Mouse (Mus musculus) heart, adult 18-20 months (tissue): ENCODE measurements around the gene Ptx4. TPM values are rescaled to one million over a fixed set of nuclear protein-coding genes. Genes with fewer than 3 reads are reported as not detected.

ENCODE experiments used
- DNase-seq, 2 experiments: peaks; one replicate each; pipeline ENCODE4 v3.0.0; 2021 to 2022; ENCODE audit warnings: mixed read lengths in 1 of 2
- long read RNA-seq, 2 experiments: library from polyadenylated mRNA; stranded (forward); transcript quantifications; one replicate each; pipeline ENCODE4 v2.0.0; 2021
- total RNA-seq, 2 experiments: library from RNA; stranded (reverse); gene quantifications; 2 replicates each; pipeline ENCODE4 v1.2.3; 2021

Ptx4 gene
- 1 to 10 TPM; 2.5 to 3.0 TPM for total RNA-seq
- long read RNA-seq, experiment 1, partial matches to known transcripts = 0 of 4 reads
- long read RNA-seq, experiment 1, other reads (novel, unspliced or antisense) = 0 of 4 reads
- long read RNA-seq, experiment 2, partial matches to known transcripts = 1 of 2 reads
- long read RNA-seq, experiment 2, other reads (novel, unspliced or antisense) = 0 of 2 reads

GRCm38 (mm10) chr17:25120406-25120805, at the start of gene Ptx4:
Gene Ptx4, plus strand, starts transcription at chr17:25120760.
- peak in 1 of 2 experiments; percentile 31 for DNase-seq

DNA sequence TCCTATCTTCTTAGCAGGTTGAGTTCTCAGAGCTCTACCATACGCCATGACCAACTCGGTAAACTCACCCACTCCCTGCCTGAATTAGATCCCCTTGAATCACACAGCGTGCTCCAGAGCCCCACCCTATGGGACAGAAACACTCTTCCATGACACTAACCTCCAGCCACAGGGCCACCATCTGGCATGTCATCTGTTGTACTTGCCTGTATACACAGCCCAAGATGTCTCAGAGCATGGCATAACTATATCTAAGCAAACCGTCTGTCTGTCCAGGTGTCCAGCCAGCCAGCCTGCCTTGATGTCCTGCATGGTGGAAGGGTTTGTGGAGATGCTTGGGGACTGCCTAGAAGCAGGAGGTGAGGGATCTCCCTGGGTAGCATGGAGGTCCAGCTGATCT, 43.7 kb upstream of the Ptx4 start:
- DNase-seq = no peak

DNA sequence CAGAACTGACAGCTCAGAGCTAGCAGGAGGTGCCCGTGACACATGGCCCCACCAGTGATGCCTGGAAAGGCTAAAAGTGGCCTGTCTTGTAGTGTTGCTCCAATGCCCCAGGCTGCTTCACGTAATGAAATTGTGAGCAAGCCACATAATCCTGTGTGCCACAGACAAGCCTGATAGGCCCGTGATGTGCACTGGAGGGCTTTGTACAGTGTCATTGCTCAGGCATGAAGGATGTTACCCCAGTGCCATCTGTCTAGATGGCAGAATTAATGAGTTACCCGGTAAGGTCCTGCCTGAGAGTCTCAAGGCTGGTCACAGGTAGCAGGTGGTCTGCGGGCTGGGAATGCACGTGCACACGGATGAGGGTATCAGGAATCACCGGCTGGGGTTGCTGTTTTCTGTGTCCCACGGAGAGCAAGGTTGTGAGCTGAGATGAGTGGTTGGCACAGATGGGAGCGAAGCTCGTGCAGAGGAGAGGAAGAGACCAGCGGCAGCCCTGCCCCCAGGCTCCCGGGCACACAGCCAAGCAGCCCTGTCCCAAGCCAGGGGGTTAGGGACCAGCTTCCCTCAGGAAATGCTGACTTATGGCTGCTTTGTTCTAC, 42.7 kb upstream of the Ptx4 start:
- peak; percentile 83 to 87 for DNase-seq

- no peak for DNase-seq
These were observed 40.4 kb upstream of the Ptx4 start for GRCm38 (mm10) chr17:25080210-25080609.

DNA sequence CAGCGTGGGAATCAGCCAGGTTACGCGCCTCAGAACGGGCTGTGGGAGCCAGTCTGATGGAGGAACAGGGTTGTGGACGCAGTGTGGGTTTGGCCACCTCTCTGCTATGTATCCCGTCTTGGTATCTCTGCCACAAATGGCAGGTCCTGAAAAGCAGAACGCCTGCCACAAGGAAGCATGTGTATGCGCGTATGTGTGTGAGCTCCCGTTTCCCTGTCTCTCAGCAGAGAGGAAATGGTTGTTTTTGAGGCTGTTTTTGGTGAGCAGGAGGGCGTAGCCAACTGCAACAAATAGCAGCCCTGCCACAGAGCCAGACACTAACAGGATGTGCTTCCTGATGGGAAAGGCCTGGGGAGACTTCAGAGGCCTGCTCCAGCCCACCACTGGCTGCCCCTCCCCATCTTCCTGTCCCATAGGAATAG, 39.6 kb upstream of the Ptx4 start:
- DNase-seq = peak; percentile 87 to 93

GRCm38 (mm10) chr17:25082081-25082847, 38.3 kb upstream of the Ptx4 start:
- DNase-seq = peak; percentile 55 to 73

- DNase-seq = no peak
These were observed 37.7 kb upstream of the Ptx4 start for GRCm38 (mm10) chr17:25082887-25083286.

GRCm38 (mm10) chr17:25083444-25083931, 37.1 kb upstream of the Ptx4 start, which contains the start of gene Tmem204:
Gene Tmem204, minus strand, starts transcription at chr17:25083591.
- peak; percentile 83 to 93 for DNase-seq

DNA sequence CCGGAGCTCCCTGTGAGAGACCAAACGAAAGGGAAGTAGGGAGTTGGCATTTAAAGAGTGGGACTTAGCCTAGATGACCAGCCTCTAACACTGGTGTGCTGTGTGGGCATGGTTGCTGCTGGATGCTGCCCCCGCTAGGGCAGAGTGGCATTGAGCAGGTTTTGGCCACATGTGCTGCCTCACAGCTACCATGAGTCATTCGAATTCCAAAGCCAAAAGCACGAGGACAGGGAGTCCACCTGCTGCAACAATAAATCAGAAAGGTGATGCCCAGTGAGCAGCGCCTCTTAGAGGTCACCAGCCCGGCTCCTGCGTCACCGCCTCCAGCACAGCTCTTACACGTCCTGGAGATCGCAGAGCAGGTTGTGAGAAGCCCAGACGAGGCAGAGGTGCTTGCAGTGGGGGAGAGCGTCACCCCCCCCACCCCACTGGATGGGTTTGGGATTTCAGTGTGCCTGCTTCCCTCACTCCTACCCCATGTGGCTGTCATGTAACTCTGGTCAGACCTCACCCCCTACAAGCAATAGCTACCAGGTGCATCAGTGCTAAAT, 35.6 kb upstream of the Ptx4 start:
- DNase-seq = no peak

GRCm38 (mm10) chr17:25086724-25087123, 33.8 kb upstream of the Ptx4 start:
- DNase-seq = no peak

GRCm38 (mm10) chr17:25089158-25089557, 31.4 kb upstream of the Ptx4 start:
- no peak for DNase-seq

- no peak for DNase-seq
These were observed 30.1 kb upstream of the Ptx4 start for GRCm38 (mm10) chr17:25090450-25090849.

DNA sequence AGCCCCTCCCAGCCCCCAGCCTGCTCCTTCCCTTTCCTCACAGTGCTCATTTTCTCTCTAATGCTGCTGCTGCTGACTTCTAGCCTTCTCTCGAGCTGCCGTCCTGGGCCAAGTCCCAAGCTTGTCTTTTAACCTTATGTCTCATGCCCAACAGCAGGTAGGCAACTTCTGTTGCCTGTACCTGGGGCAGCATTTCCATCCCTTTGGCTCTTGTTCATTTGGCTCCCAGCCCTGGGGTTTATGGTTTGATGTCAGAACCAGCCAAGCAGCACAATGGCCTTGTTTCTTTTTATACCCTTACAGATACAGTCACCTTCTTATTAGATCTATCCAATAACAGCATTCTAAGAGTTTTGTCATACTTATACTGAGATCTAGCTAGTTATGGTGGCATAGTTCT, 24.3 kb upstream of the Ptx4 start:
- no peak for DNase-seq

GRCm38 (mm10) chr17:25100052-25100451, 20.5 kb upstream of the Ptx4 start:
- DNase-seq = no peak

GRCm38 (mm10) chr17:25101338-25101737, 19.2 kb upstream of the Ptx4 start:
- DNase-seq = no peak

DNA sequence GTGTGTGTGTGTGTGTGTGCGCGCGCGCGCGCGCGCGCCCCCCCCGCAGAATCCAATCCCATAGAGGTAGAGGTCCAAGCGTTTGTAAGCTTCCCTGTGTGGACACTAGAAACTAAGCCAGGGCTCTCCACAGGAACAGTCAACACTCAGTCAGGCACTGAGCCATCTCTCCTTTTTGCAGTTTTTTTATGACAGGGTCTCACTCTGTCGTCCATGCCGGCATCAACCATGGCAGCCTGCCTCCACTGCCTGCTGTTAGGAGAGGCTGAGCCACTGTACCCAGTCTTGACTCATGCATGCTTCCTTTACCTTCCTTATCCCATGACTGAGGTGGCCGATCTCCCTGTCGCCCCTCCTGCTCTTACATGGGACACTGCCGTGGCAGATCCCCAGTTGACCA, 12.8 kb upstream of the Ptx4 start:
- no peak for DNase-seq

GRCm38 (mm10) chr17:25109578-25109977, 11.0 kb upstream of the Ptx4 start:
- DNase-seq = peak; percentile 47 to 50

- DNase-seq = no peak
These were observed 10.0 kb upstream of the Ptx4 start for GRCm38 (mm10) chr17:25110590-25110989.

DNA sequence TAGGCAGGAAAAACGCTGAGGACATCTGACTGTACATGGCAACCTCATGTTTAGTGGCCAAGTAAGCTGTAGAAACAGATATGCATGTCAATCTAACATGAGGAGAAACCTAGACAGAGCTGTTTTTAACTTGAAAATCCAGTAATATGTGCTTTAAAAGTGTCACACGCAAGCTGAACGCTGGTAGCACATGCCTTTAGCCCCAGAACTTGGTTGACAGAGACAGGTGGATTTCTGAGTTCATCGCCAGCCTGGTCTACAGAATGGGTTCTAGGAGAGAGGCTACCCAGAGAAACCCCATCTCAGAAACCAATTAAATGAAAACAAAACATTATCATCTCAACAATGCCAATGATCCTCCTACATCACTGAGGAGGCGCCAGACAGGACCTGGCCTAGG, 9.3 kb upstream of the Ptx4 start:
- no peak for DNase-seq

DNA sequence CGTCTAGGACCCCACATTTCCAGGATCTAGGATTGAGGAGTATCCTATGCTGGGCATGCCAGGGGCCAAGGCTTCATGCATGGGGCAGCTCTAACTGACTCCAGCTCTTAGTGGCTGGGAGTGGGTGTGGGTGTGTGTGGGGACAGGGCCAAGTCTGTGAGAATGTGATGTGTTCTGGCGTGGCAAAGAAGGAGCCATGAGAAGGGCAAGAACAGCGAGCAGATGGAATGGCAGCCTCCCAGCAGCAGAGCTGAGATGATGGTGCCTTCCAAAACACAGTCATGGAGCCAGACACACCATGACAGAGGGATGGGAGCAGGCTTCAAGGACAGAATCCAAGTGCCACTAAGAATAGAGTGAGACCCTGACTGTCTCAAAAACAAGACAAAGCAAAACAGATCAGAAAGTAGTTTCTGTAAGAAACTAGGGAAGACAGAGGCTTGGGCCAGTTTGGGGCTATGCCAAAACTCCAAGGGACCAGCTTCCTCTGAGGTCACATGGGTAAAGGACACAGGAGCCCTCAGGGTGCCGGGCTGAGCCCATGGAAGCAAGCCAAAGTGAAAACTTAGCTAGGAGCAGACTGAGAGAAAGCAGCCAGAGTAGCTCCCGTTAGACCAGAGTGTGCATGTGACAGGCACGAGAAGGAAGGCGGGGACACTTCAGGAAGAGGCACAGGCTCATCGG, 8.7 kb upstream of the Ptx4 start:
- peak; percentile 58 to 75 for DNase-seq

- DNase-seq = no peak
These were observed 8.1 kb upstream of the Ptx4 start for GRCm38 (mm10) chr17:25112423-25112810.

- DNase-seq = no peak
These were observed 5.5 kb upstream of the Ptx4 start for GRCm38 (mm10) chr17:25114908-25115645.
